Mouse (Mus musculus): Measurements from ENCODE around the gene Tars. TPM values are rescaled to one million over a fixed set of nuclear protein-coding genes. Genes with fewer than 3 reads are reported as not detected.
A peak's percentile ranks its signal among the peaks of the same experiment; 100 is the strongest.

Gene Tars
- 10 to 100 TPM; 38.7 to 44.8 TPM for total RNA-seq (2021)

DNA sequence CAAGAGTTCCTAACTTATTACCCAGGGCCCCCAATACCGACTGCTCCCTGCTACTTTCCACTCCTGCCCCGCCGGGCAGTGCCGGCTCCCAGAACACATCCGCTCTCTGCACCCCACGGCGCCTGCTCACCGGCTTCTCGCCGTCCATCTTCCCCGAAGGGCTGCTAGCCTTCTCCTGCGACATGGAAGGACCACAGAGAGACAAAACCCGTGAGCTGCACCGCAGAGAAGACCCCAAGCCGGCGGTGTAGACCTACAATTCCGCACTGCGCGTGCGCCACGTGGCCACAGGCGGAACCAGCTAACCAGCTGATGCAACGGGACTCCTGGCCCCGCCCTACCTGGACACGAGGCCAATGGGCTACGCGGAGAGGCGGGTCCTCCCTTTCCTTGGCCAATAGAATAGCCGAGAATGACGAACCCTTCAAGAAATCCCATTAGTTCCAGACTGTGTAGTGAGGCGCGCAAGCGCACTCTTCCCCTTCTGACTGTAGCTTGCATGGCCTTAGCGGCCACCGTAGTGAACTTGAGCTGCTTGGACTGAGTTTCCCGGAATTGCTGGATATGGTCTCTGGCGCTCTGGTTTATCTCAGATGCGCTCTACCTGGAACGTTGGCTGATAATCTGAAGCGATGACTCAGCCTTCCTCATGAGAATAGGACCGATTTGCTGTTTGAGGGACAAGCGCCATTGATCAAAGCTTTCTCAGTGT lies at the start of gene Tars:
Tars (minus strand) TSS at position 310 of the 712 bp plus-strand sequence.
- intact Hi-C loops (cut with DNase I) = no loop called here

DNA sequence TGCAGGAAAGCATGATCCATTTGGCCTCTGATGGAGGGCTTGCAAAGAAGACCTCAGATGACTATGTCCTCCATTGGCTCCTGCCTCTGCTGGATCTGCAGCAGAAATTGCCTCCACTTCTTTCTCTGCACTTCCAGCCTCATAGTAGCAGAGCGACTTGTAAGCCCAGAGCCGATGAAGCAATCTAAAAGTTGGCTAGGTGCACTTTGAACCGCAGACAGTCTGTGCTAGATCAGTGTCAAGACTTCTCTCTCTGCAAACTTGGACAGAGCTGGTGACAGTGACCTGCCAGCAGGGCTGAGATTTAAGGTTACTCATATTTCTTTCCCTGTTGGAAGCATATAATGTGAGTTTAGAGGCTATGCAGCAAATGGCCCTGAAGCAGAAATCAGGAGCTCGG lies 37.9 kb upstream of the Tars start:
- DNase-seq = no peak
- intact Hi-C loops (cut with DNase I) = no loop called here

More for the DNA sequence above, at the start of gene Tars:
- DNase-seq = peak; percentile 98

DNA sequence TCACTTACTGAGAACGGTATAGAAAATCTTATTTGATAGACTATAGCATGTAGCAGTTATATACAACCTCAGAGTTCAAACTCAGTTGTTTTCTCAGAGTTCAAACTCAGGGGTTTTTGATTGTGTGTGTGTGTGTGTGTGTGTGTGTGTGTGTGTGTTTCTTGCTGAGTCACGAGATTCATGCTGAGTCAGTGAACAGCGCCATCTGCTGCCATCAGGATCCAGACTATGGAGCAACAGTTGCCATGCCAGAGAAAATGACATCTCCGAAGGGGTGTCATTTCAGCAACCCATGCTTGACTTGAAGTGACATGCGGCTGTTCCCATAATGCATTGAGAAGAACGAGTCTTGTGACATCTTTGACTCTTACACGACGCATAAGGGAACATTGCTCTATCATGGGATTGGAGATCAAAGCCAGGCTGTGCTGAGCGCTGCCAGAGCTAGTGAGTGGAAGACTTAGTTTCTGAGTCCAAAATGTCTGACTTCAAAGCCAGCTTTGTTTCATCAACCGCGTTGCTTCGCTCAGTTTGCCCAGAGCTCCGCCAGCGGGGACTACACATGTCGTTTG lies 37.3 kb upstream of the Tars start:
- intact Hi-C loops (cut with DNase I) = no loop called here
- DNase-seq = no peak

DNA sequence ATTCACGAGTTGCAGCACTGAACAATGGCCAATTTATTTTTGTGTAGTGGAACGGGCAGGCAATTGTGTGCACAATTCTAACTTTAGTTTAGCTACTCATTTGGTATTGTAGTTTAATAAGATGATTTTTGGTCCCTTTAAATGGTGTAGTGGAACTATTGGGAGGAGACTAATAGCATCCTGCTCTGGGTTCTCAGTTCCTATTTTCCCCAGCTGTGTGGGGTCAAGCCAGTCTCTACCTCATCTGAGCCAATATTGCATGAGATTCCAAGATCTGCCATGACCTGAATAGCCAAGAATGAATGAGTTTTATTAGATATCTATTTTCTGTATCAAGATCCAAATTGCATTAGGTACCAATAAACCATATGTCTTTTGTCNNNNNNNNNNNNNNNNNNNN lies 27.4 kb upstream of the Tars start:
- DNase-seq = no peak
- intact Hi-C loops (cut with DNase I) = no loop called here

DNA sequence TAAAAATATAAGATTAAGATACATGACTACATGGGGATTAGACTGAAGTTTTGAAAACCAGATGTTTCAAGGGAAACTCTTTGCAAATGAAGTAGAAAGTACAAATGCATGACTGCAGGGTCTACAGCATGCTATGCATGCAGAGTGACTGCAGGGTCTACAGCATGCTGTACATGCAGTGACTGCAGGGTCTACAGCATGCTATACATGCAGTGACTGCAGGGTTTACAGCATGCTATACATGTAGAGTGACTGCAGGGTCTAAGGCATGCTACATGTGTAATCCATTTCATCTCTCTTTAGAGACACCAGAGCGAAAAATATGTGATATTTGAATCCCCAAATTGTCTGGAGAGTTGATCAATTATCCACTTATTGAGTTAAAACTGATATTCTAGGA lies 14.0 kb upstream of the Tars start:
- intact Hi-C loops (cut with DNase I) = loop anchor here (10.0 kb wide), 1 partner anchor 181 kb away; no protein-coding TSS in a partner anchor

DNA sequence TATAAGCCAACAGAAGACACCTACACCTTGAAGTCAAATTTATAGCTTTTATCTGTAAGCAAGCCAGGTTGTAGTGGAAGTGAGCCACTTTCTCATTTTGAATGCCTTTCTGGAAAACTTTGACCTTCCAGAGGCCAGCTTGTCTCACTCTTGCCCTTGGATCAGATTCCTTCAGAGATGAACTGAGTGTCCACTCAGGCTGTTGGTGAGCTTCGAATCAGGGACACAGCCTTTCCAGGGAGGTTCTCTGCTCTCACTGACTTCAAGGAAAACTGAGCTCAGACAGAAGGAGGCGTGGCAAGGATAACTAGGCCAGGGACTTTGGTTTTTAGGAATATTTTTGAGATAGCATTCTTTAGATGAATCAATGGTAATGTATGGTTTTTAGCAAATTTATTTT lies 13.1 kb upstream of the Tars start:
- intact Hi-C loops (cut with DNase I) = loop anchor here (10.0 kb wide), 1 partner anchor 182 kb away; no protein-coding TSS in a partner anchor
- no peak for DNase-seq

More for the DNA sequence above, 14.0 kb upstream of the Tars start:
- no peak for DNase-seq

DNA sequence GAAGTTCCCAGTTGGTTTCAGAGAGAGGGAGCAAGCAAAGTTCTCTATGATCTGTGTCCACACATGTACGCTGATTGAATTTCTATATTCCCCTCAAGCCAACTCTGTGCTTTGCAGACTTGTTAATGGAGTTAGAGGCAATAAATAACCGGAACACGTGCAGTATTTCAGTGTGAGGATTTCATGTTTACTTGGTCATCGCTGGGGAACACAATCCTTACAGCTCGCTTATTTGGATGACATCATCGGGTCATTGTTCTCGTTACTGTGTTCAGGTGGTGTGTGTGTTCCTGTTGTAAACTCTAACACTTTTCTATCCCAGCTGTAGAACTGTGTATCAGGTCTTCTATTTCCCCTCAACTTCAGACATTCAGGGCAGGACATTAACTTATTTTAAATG lies 12.4 kb upstream of the Tars start:
- intact Hi-C loops (cut with DNase I) = loop anchor here (10.0 kb wide), 1 partner anchor 183 kb away; no protein-coding TSS in a partner anchor
- no peak for DNase-seq

DNA sequence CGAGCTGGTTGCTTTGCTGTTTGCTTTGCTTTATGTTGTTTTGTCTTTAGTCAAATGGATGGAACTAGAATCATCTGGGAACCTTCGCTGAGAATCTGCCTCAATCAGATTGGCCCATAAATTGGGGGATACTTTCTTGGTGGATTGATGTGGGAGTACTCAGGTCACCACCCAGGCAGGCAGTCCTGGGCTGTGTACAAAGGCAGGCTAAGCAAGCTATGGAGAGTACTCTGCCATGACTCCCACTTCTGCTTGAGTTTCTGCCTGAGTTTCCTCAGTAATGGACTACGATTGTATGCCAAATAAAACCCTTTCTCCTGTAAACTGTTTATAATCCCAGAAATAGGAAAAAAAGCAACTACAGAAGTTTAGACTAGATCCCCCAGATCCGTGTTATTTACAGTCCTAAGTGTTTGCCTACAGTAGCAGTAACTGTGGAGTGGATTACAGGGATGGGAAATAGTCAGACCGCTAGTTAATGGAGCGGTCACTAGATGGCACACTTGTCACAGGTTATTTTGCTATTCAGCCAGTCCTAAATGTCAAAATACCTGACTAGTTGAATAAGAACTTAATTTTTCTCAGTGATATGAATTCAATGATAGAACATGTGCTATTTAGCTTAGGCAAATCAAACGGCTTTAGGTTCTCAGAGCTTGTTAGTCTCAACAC lies 8.8 kb upstream of the Tars start:
- intact Hi-C loops (cut with DNase I) = loop anchor here (2.0 kb wide), 1 partner anchor 559 kb away; no protein-coding TSS in a partner anchor
- DNase-seq = peak; percentile 10

DNA sequence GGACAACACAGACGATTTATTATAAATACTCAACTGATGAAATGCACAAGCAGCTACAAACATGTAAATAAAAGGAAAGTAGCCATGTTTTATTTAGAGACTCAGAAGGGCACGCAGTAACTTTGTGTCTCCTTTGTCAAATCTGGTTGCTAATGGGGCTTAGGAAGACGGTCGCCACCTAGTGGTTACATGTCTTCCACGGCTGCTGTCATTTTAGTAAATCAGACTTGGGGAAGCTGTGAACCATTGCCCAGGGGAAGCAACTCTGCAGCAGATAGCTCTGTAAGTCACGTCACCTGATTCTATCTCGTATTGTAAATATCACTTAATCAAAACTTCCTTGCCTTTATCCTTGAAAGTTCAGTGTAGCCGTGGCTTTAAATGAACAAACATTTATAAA lies 7.9 kb upstream of the Tars start:
- intact Hi-C loops (cut with DNase I) = no loop called here

DNA sequence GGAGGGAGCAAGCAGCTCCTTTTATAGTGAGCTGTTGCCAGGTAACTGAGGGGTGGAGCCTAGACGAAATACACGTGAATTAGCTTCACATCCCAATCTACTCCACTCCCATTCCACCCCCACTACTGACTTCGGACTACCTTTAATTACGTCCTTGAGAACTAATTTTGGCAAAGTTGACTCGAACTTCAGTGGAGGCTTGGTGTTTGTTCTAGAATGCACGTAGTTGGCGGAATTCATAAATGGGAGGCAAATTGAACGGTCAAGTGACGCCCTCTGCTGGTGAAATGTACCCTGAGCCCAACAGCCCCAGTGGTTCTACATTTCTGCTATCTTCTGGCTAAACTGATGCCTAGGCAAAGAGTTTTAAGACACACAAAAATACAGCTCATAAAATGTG lies 7.3 kb upstream of the Tars start:
- DNase-seq = peak; percentile 28

More for the DNA sequence above, 7.9 kb upstream of the Tars start:
- DNase-seq = peak; percentile 55

DNA sequence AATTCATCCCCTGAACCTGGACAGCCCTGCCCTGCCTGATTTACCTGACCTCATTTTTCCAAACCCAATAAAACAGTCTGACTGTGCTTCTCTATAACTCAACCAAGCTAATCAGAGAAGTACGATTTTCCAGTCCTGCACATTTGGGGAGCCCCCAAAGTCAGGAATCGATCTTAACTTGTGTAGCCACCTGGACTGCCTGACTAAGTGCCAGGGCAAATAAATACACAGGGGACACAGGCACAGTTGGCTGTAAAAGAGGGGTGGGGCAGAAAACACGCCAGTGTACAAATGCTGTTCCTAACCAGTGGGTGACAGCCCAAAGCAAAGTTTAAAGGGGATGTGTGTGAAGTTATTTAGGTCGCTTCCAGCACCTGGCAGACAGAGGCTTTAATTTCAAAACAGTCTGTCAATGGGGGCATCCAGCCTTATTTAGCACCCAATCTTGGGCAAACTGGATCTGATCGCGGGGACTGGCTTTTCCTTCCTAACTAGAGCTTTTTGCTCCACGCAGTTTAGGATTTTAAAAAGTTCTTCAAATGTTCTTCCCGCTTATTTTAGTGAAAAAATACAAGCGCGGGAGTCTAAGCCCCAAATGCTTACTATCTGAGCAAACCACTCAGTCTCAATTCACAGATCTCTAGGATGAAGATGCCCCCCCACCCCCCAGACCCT lies 652 bp downstream of the Tars start:
- DNase-seq = no peak
- intact Hi-C loops (cut with DNase I) = no loop called here

More for the DNA sequence above, 7.3 kb upstream of the Tars start:
- intact Hi-C loops (cut with DNase I) = no loop called here

DNA sequence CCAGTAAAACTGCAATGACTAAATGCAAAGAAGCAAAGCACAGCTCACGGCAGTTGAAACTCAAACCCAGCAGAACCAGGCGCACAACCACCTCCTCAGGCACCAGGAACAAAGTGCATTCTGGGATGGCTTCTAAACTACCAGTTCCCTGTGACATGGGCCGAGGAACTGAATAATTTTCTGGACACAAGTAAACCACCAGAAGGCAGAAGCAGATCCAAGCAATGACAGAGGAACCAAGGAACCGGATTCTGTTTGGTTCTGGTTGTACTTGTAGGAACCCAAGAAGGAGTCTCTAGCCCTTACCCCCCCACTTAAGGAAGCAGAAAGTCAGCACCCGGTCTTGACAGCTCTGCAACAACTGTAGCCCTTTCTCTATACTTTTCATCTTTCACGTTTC lies 3.0 kb downstream of the Tars start:
- intact Hi-C loops (cut with DNase I) = no loop called here

DNA sequence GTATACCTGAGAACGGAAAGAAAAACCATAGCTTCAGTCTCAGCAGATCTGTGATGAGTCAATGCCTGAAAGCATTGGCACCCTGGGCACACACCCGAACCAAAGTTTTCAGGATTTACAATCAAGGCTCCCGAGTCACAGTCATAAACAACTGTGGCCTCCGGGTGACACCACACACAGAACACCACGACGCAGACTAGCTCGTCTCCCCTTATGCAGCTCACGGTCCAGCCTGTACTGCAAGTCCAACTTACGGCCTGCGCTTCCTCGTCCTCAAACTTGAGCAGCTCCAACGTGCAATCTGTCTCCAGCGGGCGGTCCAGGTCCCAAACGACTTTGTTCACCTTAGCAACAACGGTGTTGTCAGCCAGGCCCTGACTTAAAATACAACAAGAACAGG lies 6.6 kb downstream of the Tars start:
- intact Hi-C loops (cut with DNase I) = no loop called here
- no peak for DNase-seq

More for the DNA sequence above, 3.0 kb downstream of the Tars start:
- DNase-seq = no peak

DNA sequence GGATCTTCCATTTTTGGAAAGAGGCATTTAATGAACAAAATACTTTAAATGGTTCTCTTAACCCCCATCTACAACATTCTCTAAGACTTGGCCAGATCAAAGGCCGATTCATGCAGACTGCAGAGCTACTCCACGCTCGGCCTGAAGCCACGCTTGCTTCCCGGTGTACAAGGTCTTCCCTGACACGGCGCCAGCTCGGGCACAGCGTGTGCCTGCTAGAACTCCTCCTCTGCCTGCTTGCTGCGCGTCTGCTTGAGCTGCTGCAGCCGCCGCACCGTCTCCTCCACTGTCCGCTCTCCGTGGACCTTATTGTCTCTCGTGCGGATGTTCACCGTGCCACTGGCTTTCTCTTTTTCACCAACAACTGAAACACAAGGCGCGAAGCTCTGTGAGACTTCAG lies 15.7 kb downstream of the Tars start:
- intact Hi-C loops (cut with DNase I) = loop anchor here (2.0 kb wide), 1 partner anchor 345 kb away; no protein-coding TSS in a partner anchor

DNA sequence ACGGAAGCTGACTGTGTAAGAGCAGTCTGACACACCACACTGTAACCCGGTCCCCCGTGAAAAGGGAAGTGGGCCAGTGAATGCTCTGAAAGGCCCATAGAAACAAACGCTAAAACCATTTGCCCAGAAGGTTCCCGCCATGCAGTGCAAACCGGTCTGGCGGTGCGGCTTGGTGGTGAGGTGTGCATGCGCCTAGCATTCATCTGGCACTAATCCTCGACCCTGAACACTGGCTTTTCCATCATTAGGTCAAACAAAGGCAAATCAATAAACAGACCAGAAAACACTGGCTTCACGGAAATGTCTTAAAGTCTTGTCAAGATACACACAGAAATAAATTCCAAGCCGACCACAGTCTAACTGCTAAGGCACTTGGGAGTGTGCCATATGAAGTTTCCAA lies 16.9 kb downstream of the Tars start:
- no peak for DNase-seq
- intact Hi-C loops (cut with DNase I) = loop anchor here (2.0 kb wide), 1 partner anchor 344 kb away; no protein-coding TSS in a partner anchor

More for the DNA sequence above, 15.7 kb downstream of the Tars start:
- DNase-seq = no peak

DNA sequence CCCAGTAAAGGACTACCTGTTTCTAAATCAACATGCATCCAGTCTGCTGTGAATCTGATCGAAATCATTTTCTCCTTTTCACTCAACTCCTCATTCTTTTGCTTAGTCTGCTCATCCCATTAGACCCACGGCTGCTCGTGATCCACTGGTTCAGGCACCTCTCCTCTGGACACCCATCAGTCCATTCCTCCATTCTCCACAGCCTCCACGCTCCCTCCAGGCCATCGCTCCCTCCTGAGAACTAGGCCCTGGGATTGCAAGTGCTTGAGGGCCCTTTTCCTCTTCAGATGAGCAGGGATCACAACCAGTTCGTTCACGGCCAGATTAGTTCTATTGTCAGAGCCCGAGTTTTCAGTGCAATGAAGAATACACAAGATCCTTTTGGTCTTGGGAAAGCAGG lies 18.8 kb downstream of the Tars start:
- intact Hi-C loops (cut with DNase I) = loop anchor here (2.0 kb wide), 1 partner anchor 460 kb away; no protein-coding TSS in a partner anchor
- no peak for DNase-seq

DNA sequence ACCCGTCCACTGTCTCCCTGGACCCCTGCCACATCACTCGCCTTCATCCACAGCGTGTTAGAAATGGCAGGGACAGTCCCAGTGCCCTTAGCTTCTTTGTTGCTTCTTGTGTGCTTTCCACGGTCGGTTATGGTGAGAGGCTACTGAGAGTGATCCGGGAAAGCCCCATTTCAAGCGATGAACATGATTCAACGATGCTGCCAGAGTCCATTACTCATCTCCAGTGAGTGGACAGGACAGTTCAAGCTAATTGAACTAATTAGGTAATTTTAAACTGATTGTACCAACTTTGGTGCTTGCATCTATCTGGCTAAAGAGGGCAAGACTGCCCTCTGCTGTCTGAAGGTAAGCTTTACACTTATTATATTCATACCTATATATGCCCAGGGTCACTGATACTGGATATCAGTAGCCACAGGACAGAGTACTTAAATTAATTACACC lies 19.4 kb downstream of the Tars start:
- intact Hi-C loops (cut with DNase I) = loop anchor here (2.0 kb wide), 1 partner anchor 459 kb away; no protein-coding TSS in a partner anchor
- DNase-seq = peak; percentile 35

DNA sequence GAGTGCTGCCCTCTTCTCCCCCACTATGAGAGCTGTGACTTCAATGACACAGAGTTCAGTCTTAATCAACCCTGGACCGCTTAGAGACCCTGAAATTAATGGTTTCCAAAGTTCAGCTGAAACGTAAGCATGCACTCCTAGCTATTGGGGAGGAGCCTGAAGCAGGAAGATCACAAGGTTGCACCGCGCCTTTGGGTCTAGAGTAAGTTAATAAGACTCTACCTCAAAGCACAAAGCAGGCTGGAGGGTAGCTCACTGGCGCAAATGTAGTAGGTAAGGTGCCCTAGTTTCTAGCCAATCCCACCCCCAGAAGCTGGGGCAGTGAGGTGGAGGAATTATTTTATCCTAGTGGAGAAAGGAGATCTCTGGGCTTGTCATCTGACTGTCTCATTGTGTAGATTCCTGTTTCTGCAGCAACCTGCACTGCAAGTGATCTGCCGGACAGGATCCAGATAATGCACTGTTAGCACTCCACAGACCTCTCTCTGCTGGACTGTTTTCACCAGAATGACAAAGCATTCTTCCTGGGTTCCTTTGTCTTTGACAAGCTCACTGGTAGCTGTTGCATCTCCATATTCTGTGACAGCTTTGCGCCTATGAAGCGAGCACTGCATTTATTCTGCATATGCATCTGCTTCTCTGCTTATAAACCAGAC lies 19.9 kb downstream of the Tars start:
- intact Hi-C loops (cut with DNase I) = loop anchor here (2.0 to 5.0 kb wide), 2 partner anchors 459 to 887 kb away; no protein-coding TSS in a partner anchor
- DNase-seq = no peak

DNA sequence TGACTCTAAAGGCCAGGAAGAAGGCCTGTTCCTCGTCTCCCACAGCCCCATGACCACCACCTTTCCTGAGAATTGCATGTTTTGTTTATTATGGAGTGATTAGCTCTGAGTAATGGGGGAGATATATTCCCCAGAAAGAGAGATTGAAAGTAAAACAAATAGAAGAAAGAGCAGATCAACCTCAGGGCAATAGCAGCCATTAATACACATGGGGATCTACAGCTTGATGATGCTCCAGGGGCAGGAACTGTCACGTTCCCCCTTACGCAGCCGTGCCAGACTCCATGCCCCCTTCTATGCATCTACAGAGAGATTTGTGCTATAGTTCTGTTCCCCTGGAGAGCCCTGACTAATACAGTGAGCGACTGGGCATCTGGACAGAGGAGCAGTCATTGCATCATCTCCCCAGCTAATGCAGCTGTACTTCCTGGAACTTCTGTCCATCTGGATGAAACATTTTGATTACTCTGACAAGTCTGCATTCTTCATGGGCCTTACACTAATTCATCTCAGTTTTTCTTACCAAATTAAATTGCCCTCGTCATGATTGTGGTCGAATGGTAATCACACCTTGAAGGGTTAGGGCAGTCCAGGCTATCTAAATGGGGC lies 28.9 kb downstream of the Tars start:
- intact Hi-C loops (cut with DNase I) = no loop called here
- DNase-seq = no peak

DNA sequence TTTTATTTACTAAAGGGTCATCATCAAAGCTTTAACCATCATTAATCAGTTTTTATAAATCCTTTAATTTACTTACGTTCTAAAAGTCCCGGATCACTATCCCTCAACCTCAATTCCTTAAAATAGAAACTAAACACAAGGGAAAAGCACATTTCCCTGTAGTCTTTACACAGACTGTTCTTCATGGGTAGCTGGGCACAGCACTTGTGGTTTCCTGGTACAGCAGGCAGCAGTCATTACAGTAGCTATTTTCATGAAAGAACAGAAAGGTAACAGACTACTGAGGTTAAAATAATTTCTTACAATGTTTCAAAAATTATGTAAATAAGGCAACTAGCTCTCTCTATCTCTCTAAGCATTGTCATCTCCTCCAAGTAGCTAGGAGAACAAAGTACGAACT lies 29.9 kb downstream of the Tars start:
- no peak for DNase-seq
- intact Hi-C loops (cut with DNase I) = no loop called here

Measured in left cerebral cortex, postnatal 4 days (tissue).